Mouse (Mus musculus) liver, postnatal 0 days (tissue): ENCODE data around the gene Slc24a2.

Source experiments
- CTCF ChIP-seq: sonication (generic); IDR thresholded peaks from 2 replicates; pipeline ENCODE4 v1.5.1; 2016; ENCODE audit warnings: antibody characterized with exemption, low read depth
- EP300 ChIP-seq: IDR thresholded peaks from 2 replicates; pipeline ENCODE4 v1.6.1; 2016; ENCODE audit warnings: antibody characterized with exemption, low read depth, mild to moderate bottlenecking

DNA sequence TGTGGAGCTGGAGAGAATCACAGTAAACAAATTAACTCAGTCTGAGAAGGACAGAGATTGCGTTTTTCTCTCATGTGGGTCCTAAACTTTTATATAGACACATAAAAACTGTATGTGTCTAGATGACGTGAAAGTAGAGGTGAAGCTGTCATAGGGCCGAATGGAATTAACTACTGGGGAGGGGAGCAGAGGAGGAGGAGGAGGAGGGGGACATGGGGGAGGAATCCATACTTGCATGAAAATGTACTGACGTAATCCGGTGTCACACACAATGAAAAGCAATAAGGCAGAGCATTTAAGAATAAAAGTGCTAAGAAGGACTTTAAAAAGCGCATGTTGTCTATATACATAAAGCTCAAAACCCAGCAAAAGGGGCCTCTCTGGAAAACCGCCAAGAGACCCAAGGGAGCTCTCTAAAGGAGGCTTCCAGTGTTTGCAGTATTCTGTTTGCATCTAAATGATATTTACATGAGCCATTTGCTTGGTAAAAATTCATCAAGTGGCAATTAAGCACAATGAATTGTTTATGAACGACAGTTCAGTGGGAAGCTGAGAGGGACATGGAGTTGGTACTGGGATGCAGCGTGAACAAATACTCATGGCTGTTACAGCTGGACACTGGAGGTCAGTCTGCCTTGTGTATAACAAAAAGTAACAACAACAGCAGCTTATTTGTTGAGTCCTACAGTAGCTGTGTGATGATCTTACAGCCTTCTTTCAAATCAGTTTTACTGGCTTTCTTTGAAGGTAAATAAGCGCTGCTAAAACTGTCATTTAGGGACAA, 45.9 kb downstream of the Slc24a2 start:
- TF ChIP-seq CTCF, result no peak
- no peak for TF ChIP-seq EP300
